Mouse (Mus musculus): ENCODE measurements around the gene Afdn. TPM values are rescaled to one million over a fixed set of nuclear protein-coding genes. Genes with fewer than 3 reads are reported as not detected.

Afdn gene
- polyA plus RNA-seq, 1 experiment from 2014 or later = 64.3 TPM

- no peak overlapping the region for H3K27ac ChIP-seq (replicated peaks; ENCODE audit: low read depth, low read length)
- DNase-seq (ENCODE audit: low spot score) (no peak), ATAC-seq (replicated peaks; ENCODE audit: insufficient number of reproducible peaks, low FRiP score, low TSS enrichment, low read depth) (no peak)
- H3K4me1 ChIP-seq (ENCODE audit: control insufficient read depth, insufficient read depth, low read length) = no peaks in the 10 kb centered on the region
- 36% methylated on average over 2 of the region's 2 CpGs for WGBS
- H3K4me2 ChIP-seq (ENCODE audit: low read depth, low read length) = no peak overlapping the region
- H3K27me3 ChIP-seq (ENCODE audit: control insufficient read depth, insufficient read depth, low read length) = no peaks in the 10 kb centered on the region
- H3K4me3 ChIP-seq (ENCODE audit: low read depth, low read length) = no peak overlapping the region
- no peaks in the 10 kb centered on the region for H3K36me3 ChIP-seq (replicated peaks; ENCODE audit: control insufficient read depth, insufficient read depth, low read depth, low read length)
- H3K9ac ChIP-seq (replicated peaks; ENCODE audit: low read length) = no peak overlapping the region
- H3K9me3 ChIP-seq (replicated peaks; ENCODE audit: control insufficient read depth, low read length) = no peaks in the 10 kb centered on the region
These were observed 19.5 kb upstream of the Afdn start for GRCm38 (mm10) chr17:13740796-13741195.

DNA sequence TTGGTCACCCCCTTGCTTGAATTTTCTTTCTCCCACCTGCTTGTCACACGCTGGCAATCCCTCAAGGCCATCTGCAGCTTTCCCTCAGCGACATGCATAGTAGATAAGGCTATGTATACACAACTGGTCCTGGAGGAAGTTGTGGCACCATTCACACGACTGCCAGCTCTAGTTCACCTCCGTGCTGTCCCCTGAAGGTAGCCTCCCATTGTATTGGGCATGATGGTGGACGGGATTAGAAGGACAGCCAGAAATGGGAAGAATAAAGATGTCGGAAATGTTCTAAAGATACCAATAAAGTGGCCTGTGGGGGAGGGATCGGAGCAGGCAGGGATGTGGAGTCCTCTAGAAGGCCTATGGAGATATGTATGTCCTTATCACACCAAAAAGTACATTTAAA, 18.7 kb upstream of the Afdn start:
- no peak overlapping the region for H3K27ac ChIP-seq (replicated peaks; ENCODE audit: low read depth, low read length)
- H3K4me1 ChIP-seq (ENCODE audit: control insufficient read depth, insufficient read depth, low read length) = no peaks in the 10 kb centered on the region
- H3K9me3 ChIP-seq (replicated peaks; ENCODE audit: control insufficient read depth, low read length) = no peaks in the 10 kb centered on the region
- H3K36me3 ChIP-seq (replicated peaks; ENCODE audit: control insufficient read depth, insufficient read depth, low read depth, low read length) = no peaks in the 10 kb centered on the region
- H3K4me2 ChIP-seq (ENCODE audit: low read depth, low read length) = no peak overlapping the region
- H3K4me3 ChIP-seq (ENCODE audit: low read depth, low read length) = no peak overlapping the region
- DNase-seq (ENCODE audit: low spot score) (no peak), ATAC-seq (replicated peaks; ENCODE audit: insufficient number of reproducible peaks, low FRiP score, low TSS enrichment, low read depth) (no peak)
- 85% methylated on average over 7 of the region's 7 CpGs for WGBS
- no peaks in the 10 kb centered on the region for H3K27me3 ChIP-seq (ENCODE audit: control insufficient read depth, insufficient read depth, low read length)
- H3K9ac ChIP-seq (replicated peaks; ENCODE audit: low read length) = no peak overlapping the region

- Histone ChIP-seq H3K9me3 (replicated peaks; ENCODE audit: control insufficient read depth, low read length) (no peaks in the 10 kb centered on the region), H3K4me1 (ENCODE audit: control insufficient read depth, insufficient read depth, low read length) (no peaks in the 10 kb centered on the region), H3K4me3 (ENCODE audit: low read depth, low read length) (no peak overlapping the region), H3K36me3 (replicated peaks; ENCODE audit: control insufficient read depth, insufficient read depth, low read depth, low read length) (no peaks in the 10 kb centered on the region), H3K4me2 (ENCODE audit: low read depth, low read length) (no peak overlapping the region), H3K9ac (replicated peaks; ENCODE audit: low read length) (no peak overlapping the region), H3K27ac (replicated peaks; ENCODE audit: low read depth, low read length) (no peak overlapping the region), H3K27me3 (ENCODE audit: control insufficient read depth, insufficient read depth, low read length) (no peaks in the 10 kb centered on the region)
- 29% methylated on average over 2 of the region's 2 CpGs for WGBS
- no peak for ATAC-seq (replicated peaks; ENCODE audit: insufficient number of reproducible peaks, low FRiP score, low TSS enrichment, low read depth)
- DNase-seq (ENCODE audit: low spot score) = no peak
These were observed 18.0 kb upstream of the Afdn start for GRCm38 (mm10) chr17:13742334-13742733.

GRCm38 (mm10) chr17:13742941-13743708, 17.2 kb upstream of the Afdn start:
- Histone ChIP-seq H3K4me3 (ENCODE audit: low read depth, low read length) (no peak overlapping the region), H3K27me3 (ENCODE audit: control insufficient read depth, insufficient read depth, low read length) (no peaks in the 10 kb centered on the region), H3K27ac (replicated peaks; ENCODE audit: low read depth, low read length) (no peak overlapping the region), H3K4me2 (ENCODE audit: low read depth, low read length) (no peak overlapping the region), H3K36me3 (replicated peaks; ENCODE audit: control insufficient read depth, insufficient read depth, low read depth, low read length) (no peaks in the 10 kb centered on the region), H3K9me3 (replicated peaks; ENCODE audit: control insufficient read depth, low read length) (no peaks in the 10 kb centered on the region), H3K4me1 (ENCODE audit: control insufficient read depth, insufficient read depth, low read length) (no peaks in the 10 kb centered on the region), H3K9ac (replicated peaks; ENCODE audit: low read length) (no peak overlapping the region)
- ATAC-seq (replicated peaks; ENCODE audit: insufficient number of reproducible peaks, low FRiP score, low TSS enrichment, low read depth) (no peak), DNase-seq (ENCODE audit: low spot score) (no peak)
- WGBS = 46% methylated on average over 7 of the region's 7 CpGs

DNA sequence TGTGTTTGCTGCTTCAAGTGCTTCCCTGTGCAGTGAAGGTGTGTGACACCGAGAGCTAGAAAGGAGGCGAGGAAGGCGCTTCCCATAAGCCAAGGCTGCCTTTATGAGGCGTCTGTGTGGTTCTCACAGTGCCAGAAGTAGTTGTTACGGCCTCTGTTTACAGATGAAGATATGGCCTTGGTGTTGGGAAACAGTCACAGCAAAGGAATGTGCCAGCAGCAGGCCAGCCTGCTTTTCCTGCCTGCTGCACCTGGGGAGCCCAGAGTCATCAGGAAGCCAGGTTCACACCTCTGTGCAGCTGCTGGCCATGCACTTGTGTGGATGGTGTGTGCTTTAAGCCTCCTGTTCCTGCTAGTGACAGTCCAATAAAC, 16.6 kb upstream of the Afdn start:
- H3K9me3 ChIP-seq (replicated peaks; ENCODE audit: control insufficient read depth, low read length) = no peaks in the 10 kb centered on the region
- DNase-seq (ENCODE audit: low spot score) (no peak), ATAC-seq (replicated peaks; ENCODE audit: insufficient number of reproducible peaks, low FRiP score, low TSS enrichment, low read depth) (no peak)
- H3K4me3 ChIP-seq (ENCODE audit: low read depth, low read length) = no peak overlapping the region
- no peaks in the 10 kb centered on the region for H3K27me3 ChIP-seq (ENCODE audit: control insufficient read depth, insufficient read depth, low read length)
- no peaks in the 10 kb centered on the region for H3K36me3 ChIP-seq (replicated peaks; ENCODE audit: control insufficient read depth, insufficient read depth, low read depth, low read length)
- no peak overlapping the region for H3K9ac ChIP-seq (replicated peaks; ENCODE audit: low read length)
- no peak overlapping the region for H3K4me2 ChIP-seq (ENCODE audit: low read depth, low read length)
- 53% methylated on average over 5 of the region's 5 CpGs for WGBS
- no peak overlapping the region for H3K27ac ChIP-seq (replicated peaks; ENCODE audit: low read depth, low read length)
- H3K4me1 ChIP-seq (ENCODE audit: control insufficient read depth, insufficient read depth, low read length) = no peaks in the 10 kb centered on the region

DNA sequence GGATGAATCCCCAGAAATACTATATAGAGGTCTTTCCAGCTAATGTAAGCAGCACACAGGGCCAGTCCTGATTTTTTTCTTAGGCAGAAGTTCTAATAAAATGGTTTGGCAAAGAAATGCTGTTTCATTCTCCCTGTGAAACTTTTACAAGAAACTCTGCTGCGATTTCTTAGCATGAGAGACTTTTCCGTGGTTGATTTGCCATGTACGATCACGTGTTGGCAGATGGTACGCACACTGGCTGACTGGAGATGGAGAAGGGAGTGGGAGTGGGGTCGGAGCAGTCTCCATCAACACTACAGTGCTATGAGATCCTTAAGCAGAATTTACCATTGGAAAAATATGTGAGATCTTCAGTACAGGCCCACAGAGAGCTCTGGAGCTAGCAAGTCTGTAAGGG, 16.1 kb upstream of the Afdn start:
- ATAC-seq (replicated peaks; ENCODE audit: insufficient number of reproducible peaks, low FRiP score, low TSS enrichment, low read depth) = no peak
- H3K9me3 ChIP-seq (replicated peaks; ENCODE audit: control insufficient read depth, low read length) = no peaks in the 10 kb centered on the region

GRCm38 (mm10) chr17:13744824-13745223, 15.5 kb upstream of the Afdn start:
- ATAC-seq (replicated peaks; ENCODE audit: insufficient number of reproducible peaks, low FRiP score, low TSS enrichment, low read depth) = no peak
- no peak overlapping the region for H3K4me2 ChIP-seq (ENCODE audit: low read depth, low read length)
- WGBS = 62% methylated on average over 4 of the region's 4 CpGs

More for the DNA sequence above, 16.1 kb upstream of the Afdn start:
- WGBS = 85% methylated on average over 6 of the region's 6 CpGs
- no peaks in the 10 kb centered on the region for H3K4me1 ChIP-seq (ENCODE audit: control insufficient read depth, insufficient read depth, low read length)
- no peaks in the 10 kb centered on the region for H3K36me3 ChIP-seq (replicated peaks; ENCODE audit: control insufficient read depth, insufficient read depth, low read depth, low read length)
- H3K4me3 ChIP-seq (ENCODE audit: low read depth, low read length) = no peak overlapping the region
- no peak overlapping the region for H3K4me2 ChIP-seq (ENCODE audit: low read depth, low read length)
- DNase-seq (ENCODE audit: low spot score) = no peak
- H3K27ac ChIP-seq (replicated peaks; ENCODE audit: low read depth, low read length) = no peak overlapping the region
- H3K27me3 ChIP-seq (ENCODE audit: control insufficient read depth, insufficient read depth, low read length) = no peaks in the 10 kb centered on the region
- H3K9ac ChIP-seq (replicated peaks; ENCODE audit: low read length) = no peak overlapping the region

DNA sequence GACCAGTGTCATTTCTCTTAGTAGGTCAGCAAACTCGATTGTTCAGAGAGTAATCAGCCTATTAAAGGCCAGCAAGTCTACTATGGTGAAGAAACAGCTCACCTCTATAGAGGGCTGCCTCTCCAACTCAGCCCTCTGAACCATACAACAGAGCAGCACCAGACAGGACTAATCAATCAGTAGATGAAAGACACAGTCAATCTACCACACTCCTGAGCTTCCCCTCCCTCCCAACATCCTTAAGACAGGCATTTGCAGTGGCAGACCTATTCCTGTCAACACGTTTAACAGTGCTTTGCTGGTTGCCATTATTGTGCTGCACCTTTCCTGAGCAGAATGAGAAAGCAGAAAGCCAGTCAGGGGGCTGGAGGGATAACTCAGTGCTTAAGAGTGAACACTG, 15.0 kb upstream of the Afdn start:
- ATAC-seq (replicated peaks; ENCODE audit: insufficient number of reproducible peaks, low FRiP score, low TSS enrichment, low read depth) = no peak
- 57% methylated on average over 2 of the region's 2 CpGs for WGBS

More at GRCm38 (mm10) chr17:13744824-13745223, 15.5 kb upstream of the Afdn start:
- no peaks in the 10 kb centered on the region for H3K27me3 ChIP-seq (ENCODE audit: control insufficient read depth, insufficient read depth, low read length)
- H3K36me3 ChIP-seq (replicated peaks; ENCODE audit: control insufficient read depth, insufficient read depth, low read depth, low read length) = no peaks in the 10 kb centered on the region
- no peak overlapping the region for H3K27ac ChIP-seq (replicated peaks; ENCODE audit: low read depth, low read length)
- no peak overlapping the region for H3K4me3 ChIP-seq (ENCODE audit: low read depth, low read length)
- no peaks in the 10 kb centered on the region for H3K4me1 ChIP-seq (ENCODE audit: control insufficient read depth, insufficient read depth, low read length)
- no peaks in the 10 kb centered on the region for H3K9me3 ChIP-seq (replicated peaks; ENCODE audit: control insufficient read depth, low read length)
- no peak overlapping the region for H3K9ac ChIP-seq (replicated peaks; ENCODE audit: low read length)
- no peak for DNase-seq (ENCODE audit: low spot score)

More for the DNA sequence above, 15.0 kb upstream of the Afdn start:
- no peaks in the 10 kb centered on the region for H3K27me3 ChIP-seq (ENCODE audit: control insufficient read depth, insufficient read depth, low read length)
- no peak overlapping the region for H3K27ac ChIP-seq (replicated peaks; ENCODE audit: low read depth, low read length)
- H3K9ac ChIP-seq (replicated peaks; ENCODE audit: low read length) = no peak overlapping the region
- no peak for DNase-seq (ENCODE audit: low spot score)
- H3K4me3 ChIP-seq (ENCODE audit: low read depth, low read length) = no peak overlapping the region
- no peaks in the 10 kb centered on the region for H3K36me3 ChIP-seq (replicated peaks; ENCODE audit: control insufficient read depth, insufficient read depth, low read depth, low read length)
- H3K9me3 ChIP-seq (replicated peaks; ENCODE audit: control insufficient read depth, low read length) = no peaks in the 10 kb centered on the region
- no peak overlapping the region for H3K4me2 ChIP-seq (ENCODE audit: low read depth, low read length)
- H3K4me1 ChIP-seq (ENCODE audit: control insufficient read depth, insufficient read depth, low read length) = no peaks in the 10 kb centered on the region

All from embryonic facial prominence, embryonic 11.5 days (tissue).